Mouse (Mus musculus) heart, embryonic 16.5 days (tissue): ENCODE measurements around the gene Slc6a1. TPM values are rescaled to one million over a fixed set of nuclear protein-coding genes. Genes with fewer than 3 reads are reported as not detected.

Source experiments
- ATAC-seq: fragments of 200-750 bp; cut with Nextera tagmentation; replicated peaks from 2 replicates; pipeline ENCODE4 v1.8.0; 2017; ENCODE audit warnings: moderate number of reproducible peaks; ENCODE audit not compliant: insufficient read depth, low FRiP score; ENCODE audit errors: extremely low read depth
- H3K27ac ChIP-seq: fragments of 300-500 bp; sonication (generic); 2 replicates; pipeline ENCODE4 v1.5.1; 2014; ENCODE audit warnings: mild to moderate bottlenecking, low read length, control low read depth, moderate library complexity
- H3K27me3 ChIP-seq: fragments of 300-500 bp; sonication (generic); 2 replicates; pipeline ENCODE4 v1.6.1; 2014; ENCODE audit warnings: low read length, mixed read lengths; ENCODE audit not compliant: control insufficient read depth, insufficient read depth
- H3K36me3 ChIP-seq: fragments of 300-500 bp; sonication (generic); 2 replicates; pipeline ENCODE4 v1.6.1; 2014; ENCODE audit not compliant: control insufficient read depth, insufficient read depth
- H3K4me1 ChIP-seq: fragments of 300-500 bp; sonication (generic); 2 replicates; pipeline ENCODE4 v1.6.1; 2014; ENCODE audit warnings: low read length, mixed read lengths; ENCODE audit not compliant: control insufficient read depth, insufficient read depth
- H3K4me2 ChIP-seq: fragments of 300-500 bp; sonication (generic); 2 replicates; pipeline ENCODE4 v1.6.1; 2014; ENCODE audit warnings: low read depth, mild to moderate bottlenecking, control low read depth, low read length
- H3K4me3 ChIP-seq: fragments of 300-500 bp; sonication (generic); 2 replicates; pipeline ENCODE4 v1.5.1; 2014; ENCODE audit warnings: mild to moderate bottlenecking, control low read depth, low read length
- H3K9ac ChIP-seq: fragments of 300-500 bp; sonication (generic); 2 replicates; pipeline ENCODE4 v1.6.1; 2014; ENCODE audit warnings: low read length, control low read depth
- H3K9me3 ChIP-seq: fragments of 300-500 bp; sonication (generic); replicated peaks from 2 replicates; pipeline ENCODE4 v1.6.1; 2016; ENCODE audit warnings: low read length; ENCODE audit not compliant: control insufficient read depth
- WGBS: fragments of 180-500 bp; shearing (Covaris S2); extraction: QIAGEN DNeasy Blood & Tissue Kit; methylation state at CpG from one replicate; pipeline ENCODE4 v1.1.7; 2014; 5-methylcytosine and 5-hydroxymethylcytosine counted together
- polyA plus RNA-seq: library from polyadenylated mRNA; unstranded; fragments of >200 nt; fragmentation: Nextera tagmentation; extraction: Ambion mirVana; gene quantifications from 2 replicates; pipeline ENCODE4 v1.2.1, GENCODE M21; 2015

Gene Slc6a1
- polyA plus RNA-seq = 0.32 and 0.42 TPM in 2 replicates

GRCm38 (mm10) chr6:114282469-114283277 is at the start of gene Slc6a1:
TSS of gene Slc6a1 (plus strand) at chr6:114282635.
- Histone ChIP-seq H3K4me3 (peak within 1 kb of the TSS; percentile 7; the same call in 1 of the 2 replicates), H3K36me3 (no peaks in the 10 kb centered on the region), H3K27ac (no peak within 1 kb of the TSS), H3K27me3 (peaks cover 76% of the 10 kb centered on the region), H3K4me2 (no peak within 1 kb of the TSS; the same call in 1 of the 2 replicates), H3K9me3 (peaks cover 2% of the 10 kb centered on the region; the same call in 1 of the 2 replicates), H3K4me1 (no peaks in the 10 kb centered on the region), H3K9ac (no peak within 1 kb of the TSS)
- 2% methylated on average over 50 of the region's 51 CpGs for WGBS
- ATAC-seq = peak; percentile 41; the same call in 1 of the 2 replicates

- Histone ChIP-seq H3K9me3 (no peaks in the 10 kb centered on the region), H3K27ac (no peak overlapping the region), H3K4me2 (no peak overlapping the region), H3K9ac (no peak overlapping the region), H3K4me3 (no peak overlapping the region), H3K4me1 (no peaks in the 10 kb centered on the region), H3K27me3 (peaks cover 10% of the 10 kb centered on the region), H3K36me3 (no peaks in the 10 kb centered on the region)
- 25% methylated on average over 6 of the region's 6 CpGs for WGBS
- ATAC-seq = no peak
These were observed 43.4 kb upstream of the Slc6a1 start for GRCm38 (mm10) chr6:114238892-114239644.

- H3K9ac ChIP-seq = no peak overlapping the region
- H3K36me3 ChIP-seq = no peaks in the 10 kb centered on the region
- peaks cover 5% of the 10 kb centered on the region for H3K27me3 ChIP-seq
- H3K4me3 ChIP-seq = no peak overlapping the region
- no peaks in the 10 kb centered on the region for H3K4me1 ChIP-seq
- no peak overlapping the region for H3K4me2 ChIP-seq
- no peaks in the 10 kb centered on the region for H3K9me3 ChIP-seq
- H3K27ac ChIP-seq = no peak overlapping the region
- no peak for ATAC-seq
- 70% methylated on average over 11 of the region's 11 CpGs for WGBS
These were observed 36.8 kb upstream of the Slc6a1 start for GRCm38 (mm10) chr6:114245665-114246064.

GRCm38 (mm10) chr6:114250311-114250710 is 32.1 kb upstream of the Slc6a1 start:
- Histone ChIP-seq H3K27me3 (peaks cover 11% of the 10 kb centered on the region), H3K9ac (no peak overlapping the region), H3K4me3 (no peak overlapping the region), H3K9me3 (no peaks in the 10 kb centered on the region), H3K4me1 (no peaks in the 10 kb centered on the region), H3K36me3 (no peaks in the 10 kb centered on the region), H3K27ac (no peak overlapping the region), H3K4me2 (no peak overlapping the region)
- 6% methylated on average over 5 of the region's 5 CpGs for WGBS
- no peak for ATAC-seq

DNA sequence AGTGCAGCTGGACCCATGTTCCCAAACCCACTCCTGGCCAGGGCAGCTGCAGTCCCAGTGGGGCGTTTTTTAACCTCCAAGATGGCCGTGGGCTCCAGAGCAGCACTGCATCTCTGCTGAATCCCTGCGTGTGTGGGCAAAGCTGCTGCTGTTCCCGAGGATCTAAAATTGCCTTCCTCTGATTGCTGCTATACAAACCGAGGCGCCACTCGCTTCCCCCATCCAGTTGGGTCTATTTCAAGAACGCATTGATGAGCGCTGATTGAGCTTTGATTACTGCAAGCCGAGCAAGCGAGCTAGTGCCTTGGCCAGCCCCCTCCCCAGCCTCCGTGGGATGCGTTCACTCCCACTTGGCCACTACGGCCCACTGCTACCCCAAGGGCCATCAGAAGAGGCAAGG is 27.5 kb upstream of the Slc6a1 start:
- Histone ChIP-seq H3K9ac (no peak overlapping the region), H3K27me3 (peaks cover 7% of the 10 kb centered on the region), H3K9me3 (no peaks in the 10 kb centered on the region), H3K4me1 (no peaks in the 10 kb centered on the region), H3K4me2 (no peak overlapping the region), H3K36me3 (no peaks in the 10 kb centered on the region), H3K27ac (no peak overlapping the region), H3K4me3 (no peak overlapping the region)
- no peak for ATAC-seq
- WGBS = 67% methylated on average over 14 of the region's 14 CpGs

GRCm38 (mm10) chr6:114257762-114258361 is 24.6 kb upstream of the Slc6a1 start:
- H3K9ac ChIP-seq = no peak overlapping the region
- no peaks in the 10 kb centered on the region for H3K36me3 ChIP-seq
- no peaks in the 10 kb centered on the region for H3K4me1 ChIP-seq
- H3K4me2 ChIP-seq = no peak overlapping the region
- no peak overlapping the region for H3K27ac ChIP-seq
- H3K4me3 ChIP-seq = no peak overlapping the region
- ATAC-seq = no peak
- no peaks in the 10 kb centered on the region for H3K27me3 ChIP-seq
- 58% methylated on average over 1 of the region's 1 CpGs for WGBS
- H3K9me3 ChIP-seq = no peaks in the 10 kb centered on the region

- Histone ChIP-seq H3K9ac (no peak overlapping the region), H3K4me3 (no peak overlapping the region), H3K27me3 (no peaks in the 10 kb centered on the region), H3K9me3 (no peaks in the 10 kb centered on the region), H3K4me2 (no peak overlapping the region), H3K27ac (no peak overlapping the region), H3K4me1 (no peaks in the 10 kb centered on the region), H3K36me3 (no peaks in the 10 kb centered on the region)
- ATAC-seq = no peak; the same call in 1 of the 2 replicates
- WGBS = 52% methylated on average over 3 of the region's 3 CpGs
These were observed 23.7 kb upstream of the Slc6a1 start for GRCm38 (mm10) chr6:114258661-114259193.

DNA sequence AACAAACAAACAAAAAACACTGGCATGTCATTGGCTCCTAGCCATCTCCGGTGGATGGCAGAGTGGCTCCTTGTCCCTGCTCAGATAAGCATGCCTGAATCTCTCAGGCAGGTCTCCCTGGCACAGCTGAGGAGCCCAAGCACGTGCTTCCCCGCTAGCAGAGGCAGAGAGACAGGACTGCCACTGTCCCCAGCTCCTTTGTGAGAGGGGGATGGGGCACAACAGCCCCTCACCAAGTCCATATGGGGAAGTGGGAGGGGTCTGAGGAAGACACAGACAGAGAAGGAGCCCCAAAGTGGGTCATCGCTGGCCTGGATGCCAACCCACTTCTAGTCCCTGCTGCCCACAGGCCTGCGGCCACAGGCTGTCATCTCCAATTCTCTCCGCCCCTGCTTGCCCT is 20.8 kb upstream of the Slc6a1 start:
- H3K9ac ChIP-seq = no peak overlapping the region
- H3K9me3 ChIP-seq = no peaks in the 10 kb centered on the region
- no peak overlapping the region for H3K4me3 ChIP-seq
- 50% methylated on average over 6 of the region's 6 CpGs for WGBS
- 0 out of 2 replicates have a peak, but pooled peaks cover 4% of the 10 kb centered on the region for H3K27me3 ChIP-seq
- H3K27ac ChIP-seq = no peak overlapping the region
- H3K4me1 ChIP-seq = peaks cover 5% of the 10 kb centered on the region; the same call in 1 of the 2 replicates
- ATAC-seq = no peak
- H3K36me3 ChIP-seq = no peaks in the 10 kb centered on the region
- no peak overlapping the region for H3K4me2 ChIP-seq
